Mouse (Mus musculus): Measurements from ENCODE around the gene Tnfrsf26. TPM values are rescaled to one million over a fixed set of nuclear protein-coding genes. Genes with fewer than 3 reads are reported as not detected.
A peak's percentile ranks its signal among the peaks of the same experiment; 100 is the strongest.
"Not testable (repeated sequence)": the region's sequence is repeated elsewhere in the genome, so short reads cannot be mapped to it uniquely, and the experiment has no call there.

Tnfrsf26 gene
- polyA plus RNA-seq (2014; fragmentation: Nextera tagmentation; extraction: Ambion mirVana) = 0.27 and 0.35 TPM in 2 replicates

- no peaks in the 10 kb centered on the region for H3K36me3 ChIP-seq (ENCODE audit: control insufficient read depth, insufficient read depth, low read length)
- H3K27me3 ChIP-seq (ENCODE audit: control insufficient read depth, insufficient read depth, low read length) = no peaks in the 10 kb centered on the region
- DNase-seq (ENCODE audit: low spot score) (no peak), ATAC-seq (ENCODE audit: insufficient read depth, low FRiP score, low TSS enrichment) (no peak)
- no peak within 1 kb of the TSS for H3K4me2 ChIP-seq (ENCODE audit: low read depth)
- H3K9me3 ChIP-seq (ENCODE audit: control insufficient read depth, low read length) = no peaks in the 10 kb centered on the region
- no peaks in the 10 kb centered on the region for H3K4me1 ChIP-seq (ENCODE audit: control insufficient read depth, insufficient read depth, low read length)
- no peak within 1 kb of the TSS for H3K4me3 ChIP-seq (ENCODE audit: low read depth, low read length)
- H3K27ac ChIP-seq (ENCODE audit: low read depth, low read length) = no peak within 1 kb of the TSS
- H3K9ac ChIP-seq (ENCODE audit: low read length) = no peak within 1 kb of the TSS
- WGBS = 96% methylated on average over 1 of the region's 1 CpGs
Measured at GRCm38 (mm10) chr7:143628540-143628939, at the start of gene Tnfrsf26. Gene Tnfrsf26 (minus strand): TSS chr7:143628722.

- DNase-seq (ENCODE audit: low spot score) (no peak), ATAC-seq (ENCODE audit: insufficient read depth, low FRiP score, low TSS enrichment) (no peak)
- Histone ChIP-seq H3K4me1 (ENCODE audit: control insufficient read depth, insufficient read depth, low read length) (no peaks in the 10 kb centered on the region), H3K36me3 (ENCODE audit: control insufficient read depth, insufficient read depth, low read length) (no peaks in the 10 kb centered on the region), H3K4me2 (ENCODE audit: low read depth) (no peak overlapping the region), H3K9me3 (ENCODE audit: control insufficient read depth, low read length) (no peaks in the 10 kb centered on the region), H3K9ac (ENCODE audit: low read length) (no peak overlapping the region), H3K27ac (ENCODE audit: low read depth, low read length) (no peak overlapping the region), H3K27me3 (ENCODE audit: control insufficient read depth, insufficient read depth, low read length) (no peaks in the 10 kb centered on the region), H3K4me3 (ENCODE audit: low read depth, low read length) (no peak overlapping the region)
Measured at GRCm38 (mm10) chr7:143666427-143667311, 38.1 kb upstream of the Tnfrsf26 start.

GRCm38 (mm10) chr7:143663470-143663869, 34.9 kb upstream of the Tnfrsf26 start:
- no peak overlapping the region for H3K9ac ChIP-seq (ENCODE audit: low read length)
- 85% methylated on average over 2 of the region's 2 CpGs for WGBS
- H3K9me3 ChIP-seq (ENCODE audit: control insufficient read depth, low read length) = no peaks in the 10 kb centered on the region
- H3K4me2 ChIP-seq (ENCODE audit: low read depth) = no peak overlapping the region
- DNase-seq (ENCODE audit: low spot score) (no peak), ATAC-seq (ENCODE audit: insufficient read depth, low FRiP score, low TSS enrichment) (no peak)
- H3K4me3 ChIP-seq (ENCODE audit: low read depth, low read length) = no peak overlapping the region
- no peaks in the 10 kb centered on the region for H3K36me3 ChIP-seq (ENCODE audit: control insufficient read depth, insufficient read depth, low read length)
- no peaks in the 10 kb centered on the region for H3K27me3 ChIP-seq (ENCODE audit: control insufficient read depth, insufficient read depth, low read length)
- H3K27ac ChIP-seq (ENCODE audit: low read depth, low read length) = no peak overlapping the region
- no peaks in the 10 kb centered on the region for H3K4me1 ChIP-seq (ENCODE audit: control insufficient read depth, insufficient read depth, low read length)

GRCm38 (mm10) chr7:143660797-143661196, 32.3 kb upstream of the Tnfrsf26 start:
- Histone ChIP-seq H3K4me1 (ENCODE audit: control insufficient read depth, insufficient read depth, low read length) (no peaks in the 10 kb centered on the region), H3K9me3 (ENCODE audit: control insufficient read depth, low read length) (no peaks in the 10 kb centered on the region), H3K27me3 (ENCODE audit: control insufficient read depth, insufficient read depth, low read length) (no peaks in the 10 kb centered on the region), H3K4me3 (ENCODE audit: low read depth, low read length) (no peak overlapping the region), H3K4me2 (ENCODE audit: low read depth) (no peak overlapping the region), H3K36me3 (ENCODE audit: control insufficient read depth, insufficient read depth, low read length) (no peaks in the 10 kb centered on the region), H3K27ac (ENCODE audit: low read depth, low read length) (no peak overlapping the region), H3K9ac (ENCODE audit: low read length) (no peak overlapping the region)
- DNase-seq (ENCODE audit: low spot score) (no peak), ATAC-seq (ENCODE audit: insufficient read depth, low FRiP score, low TSS enrichment) (no peak)

- not testable (repeated sequence) for ATAC-seq (ENCODE audit: insufficient read depth, low FRiP score, low TSS enrichment); H3K9ac ChIP-seq (ENCODE audit: low read length)
- WGBS = 57% methylated on average over 10 of the region's 10 CpGs
Measured at GRCm38 (mm10) chr7:143649769-143650346, 21.3 kb upstream of the Tnfrsf26 start.

GRCm38 (mm10) chr7:143649034-143649768, 20.7 kb upstream of the Tnfrsf26 start, which contains the start of gene Tnfrsf22:
Gene Tnfrsf22 (minus strand): TSS chr7:143649661.
- H3K4me1 ChIP-seq (ENCODE audit: control insufficient read depth, insufficient read depth, low read length) = no peaks in the 10 kb centered on the region
- H3K4me3 ChIP-seq (ENCODE audit: low read depth, low read length) = peak within 1 kb of the TSS; percentile 68
- no peaks in the 10 kb centered on the region for H3K9me3 ChIP-seq (ENCODE audit: control insufficient read depth, low read length)
- peak within 1 kb of the TSS; percentile 67 for H3K9ac ChIP-seq (ENCODE audit: low read length)
- ATAC-seq (ENCODE audit: insufficient read depth, low FRiP score, low TSS enrichment) (peak; percentile 90), DNase-seq (ENCODE audit: low spot score) (peak; percentile 87)
- H3K36me3 ChIP-seq (ENCODE audit: control insufficient read depth, insufficient read depth, low read length) = no peaks in the 10 kb centered on the region
- no peaks in the 10 kb centered on the region for H3K27me3 ChIP-seq (ENCODE audit: control insufficient read depth, insufficient read depth, low read length)
- peak within 1 kb of the TSS; percentile 83 for H3K4me2 ChIP-seq (ENCODE audit: low read depth)
- H3K27ac ChIP-seq (ENCODE audit: low read depth, low read length) = no peak within 1 kb of the TSS
- 3% methylated on average over 39 of the region's 39 CpGs for WGBS

More at GRCm38 (mm10) chr7:143649769-143650346, 21.3 kb upstream of the Tnfrsf26 start:
- DNase-seq (ENCODE audit: low spot score); H3K36me3 ChIP-seq (ENCODE audit: control insufficient read depth, insufficient read depth, low read length); H3K9me3 ChIP-seq (ENCODE audit: control insufficient read depth, low read length); H3K4me1 ChIP-seq (ENCODE audit: control insufficient read depth, insufficient read depth, low read length); H3K27ac ChIP-seq (ENCODE audit: low read depth, low read length); H3K27me3 ChIP-seq (ENCODE audit: control insufficient read depth, insufficient read depth, low read length): not testable (repeated sequence)
- Histone ChIP-seq H3K4me2 (ENCODE audit: low read depth) (peak overlapping the region; percentile 83; the same call in 1 of the 2 replicates), H3K4me3 (ENCODE audit: low read depth, low read length) (peak overlapping the region; percentile 68)

- DNase-seq (ENCODE audit: low spot score); H3K9ac ChIP-seq (ENCODE audit: low read length); H3K4me3 ChIP-seq (ENCODE audit: low read depth, low read length); ATAC-seq (ENCODE audit: insufficient read depth, low FRiP score, low TSS enrichment); H3K9me3 ChIP-seq (ENCODE audit: control insufficient read depth, low read length); H3K27ac ChIP-seq (ENCODE audit: low read depth, low read length); H3K36me3 ChIP-seq (ENCODE audit: control insufficient read depth, insufficient read depth, low read length); H3K4me1 ChIP-seq (ENCODE audit: control insufficient read depth, insufficient read depth, low read length); H3K27me3 ChIP-seq (ENCODE audit: control insufficient read depth, insufficient read depth, low read length); H3K4me2 ChIP-seq (ENCODE audit: low read depth): not testable (repeated sequence)
- WGBS = 93% methylated on average over 2 of the region's 2 CpGs
Measured at GRCm38 (mm10) chr7:143643949-143644348, 15.4 kb upstream of the Tnfrsf26 start.

- Histone ChIP-seq H3K27ac (ENCODE audit: low read depth, low read length) (no peak overlapping the region), H3K9ac (ENCODE audit: low read length) (no peak overlapping the region), H3K9me3 (ENCODE audit: control insufficient read depth, low read length) (no peaks in the 10 kb centered on the region), H3K4me3 (ENCODE audit: low read depth, low read length) (no peak overlapping the region), H3K36me3 (ENCODE audit: control insufficient read depth, insufficient read depth, low read length) (no peaks in the 10 kb centered on the region), H3K4me2 (ENCODE audit: low read depth) (no peak overlapping the region), H3K4me1 (ENCODE audit: control insufficient read depth, insufficient read depth, low read length) (no peaks in the 10 kb centered on the region), H3K27me3 (ENCODE audit: control insufficient read depth, insufficient read depth, low read length) (no peaks in the 10 kb centered on the region)
- DNase-seq (ENCODE audit: low spot score) (no peak), ATAC-seq (ENCODE audit: insufficient read depth, low FRiP score, low TSS enrichment) (no peak)
- WGBS = 90% methylated on average over 1 of the region's 1 CpGs
Measured at GRCm38 (mm10) chr7:143636674-143637073, 8.2 kb upstream of the Tnfrsf26 start.
